Mouse (Mus musculus) small intestine, adult 2 months (tissue): ENCODE data around the gene Plscr4. TPM values are rescaled to one million over a fixed set of nuclear protein-coding genes. Genes with fewer than 3 reads are reported as not detected.

Experiments
- H3K27ac ChIP-seq: fragments of 200-500 bp; 2 replicates; pipeline ENCODE4 v1.5.1; 2012; ENCODE audit warnings: low read depth, low read length, control low read depth, inconsistent platforms; ENCODE audit not compliant: insufficient read depth
- H3K27me3 ChIP-seq: fragments of 200-500 bp; 2 replicates; pipeline ENCODE4 v1.6.1; 2012; ENCODE audit warnings: mild to moderate bottlenecking, moderate library complexity, low read length, inconsistent platforms; ENCODE audit not compliant: control insufficient read depth, insufficient read depth
- H3K36me3 ChIP-seq: fragments of 200-500 bp; 2 replicates; pipeline ENCODE4 v1.6.1; 2012; ENCODE audit warnings: mild to moderate bottlenecking, low read length, control low read depth, inconsistent platforms; ENCODE audit not compliant: control insufficient read depth, insufficient read depth
- H3K4me1 ChIP-seq: fragments of 200-500 bp; 2 replicates; pipeline ENCODE4 v1.6.1; 2012; ENCODE audit warnings: low read length, inconsistent platforms, mixed read lengths; ENCODE audit not compliant: control insufficient read depth, insufficient read depth, insufficient read length
- H3K4me3 ChIP-seq: fragments of 200-500 bp; 2 replicates; pipeline ENCODE4 v1.5.1; 2012; ENCODE audit warnings: low read depth, mild to moderate bottlenecking, control low read depth, inconsistent platforms, low read length, moderate library complexity
- CTCF ChIP-seq: fragments of 200-500 bp; IDR thresholded peaks from 2 replicates; pipeline ENCODE4 v1.5.1; 2012; ENCODE audit warnings: low read depth, mild to moderate bottlenecking, control low read depth, inconsistent platforms, low read length, moderate library complexity, mixed read lengths; ENCODE audit not compliant: insufficient replicate concordance, insufficient read length; ENCODE audit errors: extremely low read depth
- POLR2A ChIP-seq: fragments of 200-500 bp; IDR thresholded peaks from 2 replicates; pipeline ENCODE4 v1.6.1; 2012; ENCODE audit warnings: low read depth, mild to moderate bottlenecking, control low read depth, inconsistent platforms, low read length, moderate library complexity
- WGBS: fragments of 180-500 bp; shearing (Covaris S2); methylation state at CpG from one replicate; pipeline ENCODE4 v1.1.7; 2018; 5-methylcytosine and 5-hydroxymethylcytosine counted together
- polyA plus RNA-seq: library from polyadenylated mRNA; depleted of rRNA; stranded (reverse); fragments of >200 nt; gene quantifications from 2 replicates; pipeline ENCODE4 v1.2.3, GENCODE M21; 2012

Gene Plscr4
- polyA plus RNA-seq, 1 experiment = 1.1 TPM

DNA sequence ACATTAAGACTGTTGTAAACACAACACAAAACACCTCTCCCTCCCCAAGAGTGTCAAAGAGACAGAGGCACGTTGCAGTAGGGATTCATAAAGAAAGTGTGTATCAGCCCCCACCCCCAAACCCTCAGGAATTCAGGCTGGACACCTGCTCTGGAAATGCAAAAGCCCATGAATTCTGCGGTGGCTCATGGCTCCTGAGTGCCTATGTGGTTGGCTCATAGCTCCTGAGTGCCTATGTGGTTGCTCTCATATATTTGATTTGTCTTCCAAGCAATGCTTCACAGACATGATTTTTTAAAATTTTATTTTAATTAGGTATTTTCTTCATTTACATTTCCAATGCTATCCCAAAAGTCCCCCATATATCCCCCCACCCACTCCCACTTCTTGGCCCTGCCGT lies 568 bp upstream of the Plscr4 start:
- Histone ChIP-seq H3K27me3 (no peaks in the 10 kb centered on the region), H3K4me1 (peaks cover 7% of the 10 kb centered on the region; the same call in 1 of the 2 replicates), H3K27ac (no peak overlapping the region), H3K36me3 (no peaks in the 10 kb centered on the region), H3K4me3 (no peak overlapping the region)
- whole genome bisulfite sequencing = 93% methylated on average over 3 of the region's 3 CpGs
- TF ChIP-seq POLR2A = no peak
- TF ChIP-seq CTCF = no peak

DNA sequence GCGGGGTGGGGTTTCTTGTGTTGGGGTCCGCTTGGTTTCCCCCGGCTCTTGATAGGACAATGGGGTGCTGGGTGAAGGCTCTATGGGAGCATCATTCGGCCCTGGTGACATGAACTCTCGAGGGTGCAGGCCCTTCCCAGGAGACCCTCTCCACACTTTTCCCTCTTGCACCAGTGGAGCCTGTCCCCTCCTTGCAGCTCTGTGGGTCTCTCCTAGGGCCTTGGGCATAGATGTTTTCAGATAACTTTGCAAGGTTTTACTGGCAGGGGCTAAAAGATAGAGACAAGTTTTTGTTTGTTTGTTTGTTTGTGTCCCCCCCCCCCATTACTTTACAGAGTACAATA lies 858 bp downstream of the Plscr4 start:
- Histone ChIP-seq H3K36me3 (no peaks in the 10 kb centered on the region), H3K27me3 (no peaks in the 10 kb centered on the region), H3K27ac (peak overlapping the region; percentile 74; the same call in 1 of the 2 replicates), H3K4me1 (peaks cover 7% of the 10 kb centered on the region; the same call in 1 of the 2 replicates), H3K4me3 (peak overlapping the region; percentile 78)
- 0% methylated on average over 5 of the region's 5 CpGs for WGBS
- TF ChIP-seq CTCF (no peak), POLR2A (no peak)

GRCm38 (mm10) chr9:92458418-92458817 lies 1.2 kb downstream of the Plscr4 start:
- Histone ChIP-seq H3K27ac (no peak overlapping the region), H3K36me3 (no peaks in the 10 kb centered on the region), H3K4me3 (no peak overlapping the region), H3K27me3 (no peaks in the 10 kb centered on the region), H3K4me1 (peaks cover 7% of the 10 kb centered on the region; the same call in 1 of the 2 replicates)
- TF ChIP-seq CTCF (no peak), POLR2A (no peak)
- 81% methylated on average over 2 of the region's 2 CpGs for WGBS

GRCm38 (mm10) chr9:92467724-92468123 lies 10.6 kb downstream of the Plscr4 start:
- TF ChIP-seq CTCF = no peak
- 54% methylated on average over 4 of the region's 4 CpGs for WGBS

GRCm38 (mm10) chr9:92472256-92472855 lies 15.2 kb downstream of the Plscr4 start:
- 78% methylated on average over 5 of the region's 5 CpGs for WGBS
- H3K4me1 ChIP-seq = no peaks in the 10 kb centered on the region
- no peak overlapping the region for H3K27ac ChIP-seq
- H3K36me3 ChIP-seq = no peaks in the 10 kb centered on the region
- no peak overlapping the region for H3K4me3 ChIP-seq
- H3K27me3 ChIP-seq = no peaks in the 10 kb centered on the region
- TF ChIP-seq CTCF (no peak), POLR2A (no peak)

More at GRCm38 (mm10) chr9:92467724-92468123, 10.6 kb downstream of the Plscr4 start:
- H3K36me3 ChIP-seq = no peaks in the 10 kb centered on the region
- no peak overlapping the region for H3K4me3 ChIP-seq
- no peaks in the 10 kb centered on the region; the same call in 1 of the 2 replicates for H3K27me3 ChIP-seq
- H3K27ac ChIP-seq = no peak overlapping the region
- no peaks in the 10 kb centered on the region for H3K4me1 ChIP-seq

DNA sequence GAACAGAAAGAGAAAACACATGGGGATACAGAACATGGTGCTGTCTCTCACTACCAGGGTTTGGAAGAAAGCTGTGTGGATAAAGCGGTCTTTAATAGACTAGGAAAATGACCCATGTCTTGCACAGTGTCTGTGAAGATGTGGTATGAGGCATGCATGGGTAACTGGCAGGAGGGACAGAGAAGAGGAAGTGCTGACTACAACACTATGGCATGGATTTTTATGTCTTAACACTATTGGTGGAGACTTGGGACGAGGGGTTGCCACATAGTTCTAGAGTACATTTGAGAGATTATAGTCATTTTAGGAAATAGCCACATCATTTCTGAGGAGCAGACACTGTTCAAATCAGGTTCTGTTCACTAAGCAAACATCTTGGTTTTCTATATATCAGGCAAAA lies 16.0 kb downstream of the Plscr4 start:
- Histone ChIP-seq H3K4me1 (no peaks in the 10 kb centered on the region), H3K36me3 (no peaks in the 10 kb centered on the region), H3K27ac (no peak overlapping the region), H3K27me3 (no peaks in the 10 kb centered on the region), H3K4me3 (no peak overlapping the region)
- TF ChIP-seq CTCF (no peak), POLR2A (no peak)
- 88% methylated on average over 2 of the region's 2 CpGs for WGBS

DNA sequence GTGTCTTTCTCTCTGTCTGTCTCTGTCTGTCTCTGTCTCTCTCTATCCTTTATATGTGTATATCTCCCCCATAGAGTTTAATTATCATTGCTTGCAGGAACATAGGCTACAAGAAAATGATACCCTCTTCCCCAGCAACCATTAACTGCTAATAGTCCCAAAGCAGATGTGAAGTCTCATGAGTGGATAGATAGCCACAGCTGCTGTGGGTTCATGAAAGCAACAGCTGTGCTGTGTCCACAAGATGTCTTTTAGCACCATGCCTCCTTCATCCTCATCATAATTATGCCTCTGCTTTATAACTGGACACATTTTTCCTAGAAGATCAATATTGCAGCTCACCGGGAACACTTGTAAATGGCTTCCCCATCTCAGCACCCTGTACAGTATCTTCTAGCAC lies 17.1 kb downstream of the Plscr4 start:
- Histone ChIP-seq H3K4me1 (no peaks in the 10 kb centered on the region), H3K4me3 (no peak overlapping the region), H3K27me3 (no peaks in the 10 kb centered on the region), H3K27ac (no peak overlapping the region), H3K36me3 (no peaks in the 10 kb centered on the region)
- TF ChIP-seq POLR2A = no peak
- no peak for TF ChIP-seq CTCF
- 68% methylated on average over 1 of the region's 1 CpGs for WGBS
